Mouse (Mus musculus) liver, embryonic 15.5 days (tissue): ENCODE measurements around the gene Col5a1. TPM values are rescaled to one million over a fixed set of nuclear protein-coding genes. Genes with fewer than 3 reads are reported as not detected.

Source experiments
- ATAC-seq: fragments of 200-750 bp; cut with Nextera tagmentation; 2 replicates; pipeline ENCODE4 v1.8.0; 2017; ENCODE audit warnings: moderate number of reproducible peaks, mild to moderate bottlenecking, moderate library complexity; ENCODE audit not compliant: insufficient read depth
- H3K27ac ChIP-seq: fragments of 300-500 bp; sonication (generic); replicated peaks from 2 replicates; pipeline ENCODE4 v1.5.1; 2015; ENCODE audit warnings: mild to moderate bottlenecking, inconsistent platforms
- H3K27me3 ChIP-seq: fragments of 300-500 bp; sonication (generic); 2 replicates; pipeline ENCODE4 v1.6.1; 2015; ENCODE audit warnings: mild to moderate bottlenecking, inconsistent platforms
- H3K36me3 ChIP-seq: fragments of 300-500 bp; sonication (generic); replicated peaks from 2 replicates; pipeline ENCODE4 v1.6.1; 2015; ENCODE audit warnings: moderate library complexity, mild to moderate bottlenecking, inconsistent platforms
- H3K4me1 ChIP-seq: fragments of 300-500 bp; sonication (generic); replicated peaks from 2 replicates; pipeline ENCODE4 v1.6.1; 2015; ENCODE audit warnings: inconsistent platforms
- H3K4me2 ChIP-seq: fragments of 300-500 bp; sonication (generic); 2 replicates; pipeline ENCODE4 v1.6.1; 2015; ENCODE audit warnings: moderate library complexity, mild to moderate bottlenecking, inconsistent platforms
- H3K4me3 ChIP-seq: fragments of 300-500 bp; sonication (generic); replicated peaks from 2 replicates; pipeline ENCODE4 v1.5.1; 2015; ENCODE audit warnings: mild to moderate bottlenecking, inconsistent platforms
- H3K9ac ChIP-seq: fragments of 300-500 bp; sonication (generic); 2 replicates; pipeline ENCODE4 v1.6.1; 2015; ENCODE audit warnings: moderate library complexity, mild to moderate bottlenecking, inconsistent platforms
- H3K9me3 ChIP-seq: fragments of 300-500 bp; sonication (generic); replicated peaks from 2 replicates; pipeline ENCODE4 v1.6.1; 2016; ENCODE audit warnings: inconsistent platforms
- WGBS: fragments of 180-500 bp; shearing (Covaris S2); methylation state at CpG from one replicate; pipeline ENCODE4 v1.1.7; 2015; ENCODE audit warnings: mixed read lengths; ENCODE audit not compliant: insufficient replicate concordance; 5-methylcytosine and 5-hydroxymethylcytosine counted together
- polyA plus RNA-seq: library from polyadenylated mRNA; unstranded; fragments of >200 nt; fragmentation: Nextera tagmentation; extraction: Ambion mirVana; gene quantifications from 2 replicates; pipeline ENCODE4 v1.2.1, GENCODE M21; 2015

The Col5a1 gene
- polyA plus RNA-seq, 1 experiment from 2014 or later: 11.2 TPM

- Histone ChIP-seq H3K36me3 (no peaks in the 10 kb centered on the region), H3K27me3 (peaks cover 19% of the 10 kb centered on the region), H3K9ac (no peak overlapping the region), H3K4me1 (no peaks in the 10 kb centered on the region), H3K27ac (no peak overlapping the region), H3K9me3 (no peaks in the 10 kb centered on the region), H3K4me3 (no peak overlapping the region), H3K4me2 (no peak overlapping the region)
- WGBS: 70% methylated on average over 4 of the region's 4 CpGs
- no peak for ATAC-seq
Observed at GRCm38 (mm10) chr2:27947252-27947651, 61.0 kb downstream of the Col5a1 start.

- Histone ChIP-seq H3K27ac (no peak overlapping the region), H3K9ac (no peak overlapping the region), H3K9me3 (no peaks in the 10 kb centered on the region), H3K4me3 (no peak overlapping the region), H3K27me3 (peaks cover 14% of the 10 kb centered on the region), H3K4me2 (no peak overlapping the region), H3K4me1 (no peaks in the 10 kb centered on the region), H3K36me3 (no peaks in the 10 kb centered on the region)
- no peak for ATAC-seq
- 56% methylated on average over 5 of the region's 5 CpGs for WGBS
Observed at GRCm38 (mm10) chr2:27947917-27948316, 61.7 kb downstream of the Col5a1 start.

GRCm38 (mm10) chr2:27953866-27954265 lies 67.6 kb downstream of the Col5a1 start:
- Histone ChIP-seq H3K36me3 (no peaks in the 10 kb centered on the region), H3K9me3 (no peaks in the 10 kb centered on the region), H3K4me3 (no peak overlapping the region), H3K4me1 (no peaks in the 10 kb centered on the region), H3K27ac (no peak overlapping the region), H3K27me3 (peaks cover 16% of the 10 kb centered on the region), H3K4me2 (no peak overlapping the region), H3K9ac (no peak overlapping the region)
- ATAC-seq: no peak
- WGBS: 59% methylated on average over 3 of the region's 3 CpGs

GRCm38 (mm10) chr2:27954924-27955323 lies 68.7 kb downstream of the Col5a1 start:
- no peak overlapping the region for H3K4me3 ChIP-seq
- H3K4me2 ChIP-seq: no peak overlapping the region
- no peaks in the 10 kb centered on the region for H3K9me3 ChIP-seq
- H3K27me3 ChIP-seq: peaks cover 16% of the 10 kb centered on the region
- H3K4me1 ChIP-seq: no peaks in the 10 kb centered on the region
- 34% methylated on average over 3 of the region's 3 CpGs for WGBS
- no peaks in the 10 kb centered on the region for H3K36me3 ChIP-seq
- no peak overlapping the region for H3K27ac ChIP-seq
- no peak for ATAC-seq
- no peak overlapping the region for H3K9ac ChIP-seq

- no peak overlapping the region for H3K4me2 ChIP-seq
- 82% methylated on average over 7 of the region's 7 CpGs for WGBS
- no peaks in the 10 kb centered on the region for H3K9me3 ChIP-seq
- no peak for ATAC-seq
- H3K9ac ChIP-seq: no peak overlapping the region
- H3K4me1 ChIP-seq: no peaks in the 10 kb centered on the region
- H3K27ac ChIP-seq: no peak overlapping the region
- peaks cover 8% of the 10 kb centered on the region; the same call in 1 of the 2 replicates for H3K27me3 ChIP-seq
- no peaks in the 10 kb centered on the region for H3K36me3 ChIP-seq
- H3K4me3 ChIP-seq: no peak overlapping the region
Observed at GRCm38 (mm10) chr2:27956751-27957150, 70.5 kb downstream of the Col5a1 start.

GRCm38 (mm10) chr2:27957184-27957583 lies 71.0 kb downstream of the Col5a1 start:
- Histone ChIP-seq H3K36me3 (no peaks in the 10 kb centered on the region), H3K9ac (no peak overlapping the region), H3K4me3 (no peak overlapping the region), H3K27me3 (0 out of 2 replicates have a peak, but pooled peaks cover 5% of the 10 kb centered on the region), H3K27ac (no peak overlapping the region), H3K4me2 (no peak overlapping the region), H3K9me3 (no peaks in the 10 kb centered on the region), H3K4me1 (no peaks in the 10 kb centered on the region)
- 55% methylated on average over 5 of the region's 5 CpGs for WGBS
- no peak for ATAC-seq

GRCm38 (mm10) chr2:27959275-27959674 lies 73.0 kb downstream of the Col5a1 start:
- Histone ChIP-seq H3K36me3 (no peaks in the 10 kb centered on the region), H3K9me3 (no peaks in the 10 kb centered on the region), H3K9ac (no peak overlapping the region), H3K4me3 (no peak overlapping the region), H3K4me2 (no peak overlapping the region), H3K27me3 (0 out of 2 replicates have a peak, but pooled peaks cover 5% of the 10 kb centered on the region), H3K4me1 (no peaks in the 10 kb centered on the region), H3K27ac (no peak overlapping the region)
- no peak for ATAC-seq
- WGBS: 52% methylated on average over 6 of the region's 6 CpGs

- Histone ChIP-seq H3K9ac (no peak overlapping the region), H3K27me3 (0 out of 2 replicates have a peak, but pooled peaks cover 5% of the 10 kb centered on the region), H3K4me1 (no peaks in the 10 kb centered on the region), H3K36me3 (no peaks in the 10 kb centered on the region), H3K9me3 (no peaks in the 10 kb centered on the region), H3K4me3 (no peak overlapping the region), H3K27ac (no peak overlapping the region), H3K4me2 (no peak overlapping the region)
- 74% methylated on average over 2 of the region's 2 CpGs for WGBS
- no peak for ATAC-seq
Observed at GRCm38 (mm10) chr2:27961190-27961589, 75.0 kb downstream of the Col5a1 start.

GRCm38 (mm10) chr2:27962406-27962805 lies 76.2 kb downstream of the Col5a1 start:
- H3K4me1 ChIP-seq: no peaks in the 10 kb centered on the region
- H3K27ac ChIP-seq: no peak overlapping the region
- 0 out of 2 replicates have a peak, but pooled peaks cover 5% of the 10 kb centered on the region for H3K27me3 ChIP-seq
- no peak overlapping the region for H3K4me2 ChIP-seq
- no peaks in the 10 kb centered on the region for H3K36me3 ChIP-seq
- ATAC-seq: no peak
- WGBS: 74% methylated on average over 3 of the region's 3 CpGs
- no peak overlapping the region for H3K9ac ChIP-seq
- H3K4me3 ChIP-seq: no peak overlapping the region
- H3K9me3 ChIP-seq: no peaks in the 10 kb centered on the region

GRCm38 (mm10) chr2:27969158-27969557 lies 82.9 kb downstream of the Col5a1 start:
- H3K36me3 ChIP-seq: no peaks in the 10 kb centered on the region
- no peak overlapping the region for H3K4me2 ChIP-seq
- H3K9me3 ChIP-seq: no peaks in the 10 kb centered on the region
- no peaks in the 10 kb centered on the region for H3K27me3 ChIP-seq
- no peak for ATAC-seq
- H3K9ac ChIP-seq: no peak overlapping the region
- 16% methylated on average over 6 of the region's 6 CpGs for WGBS
- no peak overlapping the region for H3K27ac ChIP-seq
- no peak overlapping the region for H3K4me3 ChIP-seq
- peaks cover 19% of the 10 kb centered on the region for H3K4me1 ChIP-seq

GRCm38 (mm10) chr2:27973840-27974239 lies 87.6 kb downstream of the Col5a1 start:
- no peak overlapping the region for H3K4me2 ChIP-seq
- no peak overlapping the region for H3K9ac ChIP-seq
- H3K36me3 ChIP-seq: no peaks in the 10 kb centered on the region
- H3K27me3 ChIP-seq: no peaks in the 10 kb centered on the region
- H3K27ac ChIP-seq: peak overlapping the region; percentile 65
- no peak overlapping the region for H3K4me3 ChIP-seq
- no peak for ATAC-seq
- peaks cover 60% of the 10 kb centered on the region for H3K4me1 ChIP-seq
- H3K9me3 ChIP-seq: no peaks in the 10 kb centered on the region
- 48% methylated on average over 3 of the region's 3 CpGs for WGBS

- Histone ChIP-seq H3K9ac (no peak overlapping the region), H3K4me2 (no peak overlapping the region), H3K9me3 (no peaks in the 10 kb centered on the region), H3K36me3 (no peaks in the 10 kb centered on the region), H3K4me3 (no peak overlapping the region), H3K4me1 (peaks cover 80% of the 10 kb centered on the region), H3K27ac (peak overlapping the region; percentile 65), H3K27me3 (no peaks in the 10 kb centered on the region)
- 14% methylated on average over 3 of the region's 3 CpGs for WGBS
- ATAC-seq: no peak
Observed at GRCm38 (mm10) chr2:27975786-27976185, 89.6 kb downstream of the Col5a1 start.
